Mouse (Mus musculus) G1E (cell line): Measurements from ENCODE around the gene Pfdn4.

Experiments used
- CTCF ChIP-seq: IDR thresholded peaks from 2 replicates; pipeline ENCODE4 v1.5.1; 2012; ENCODE audit warnings: low read depth, low read length, inconsistent platforms, mixed read lengths
- GATA1 ChIP-seq: IDR thresholded peaks from 2 replicates; pipeline ENCODE4 v1.6.1; 2012; ENCODE audit warnings: borderline replicate concordance, low read length, inconsistent platforms, mixed read lengths
- GATA2 ChIP-seq: IDR thresholded peaks from 2 replicates; pipeline ENCODE4 v1.6.1; 2012; ENCODE audit warnings: low read depth, low read length, inconsistent platforms, borderline replicate concordance
- TAL1 ChIP-seq: conservative IDR thresholded peaks from 2 replicates; pipeline ENCODE4 v1.6.1; 2012; ENCODE audit warnings: low read depth, low read length, inconsistent platforms, mixed read lengths

DNA sequence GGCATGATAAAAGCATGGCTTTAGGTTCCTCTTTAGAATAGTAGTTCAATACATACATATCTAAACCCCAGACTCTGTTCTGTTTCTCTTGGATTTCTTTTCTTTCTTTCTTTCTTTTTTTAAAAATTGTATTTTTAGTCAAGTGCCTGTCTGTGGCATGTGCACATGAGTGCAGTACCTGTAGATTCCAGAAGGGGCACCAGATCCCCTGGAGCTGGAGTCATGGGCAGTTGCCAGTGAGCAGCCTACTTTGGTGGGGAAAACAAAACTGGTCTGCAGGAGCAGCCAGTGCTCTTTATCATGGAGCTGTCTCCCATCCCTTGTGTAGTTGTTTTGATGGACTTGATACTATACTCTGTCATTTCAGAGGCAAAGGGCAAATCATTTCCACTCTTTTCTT, 28.2 kb upstream of the Pfdn4 start:
- TF ChIP-seq CTCF (no peak), TAL1 (no peak), GATA2 (no peak), GATA1 (no peak)
